Mouse (Mus musculus): Measurements from ENCODE around the gene St6galnac3. TPM values are rescaled to one million over a fixed set of nuclear protein-coding genes. Genes with fewer than 3 reads are reported as not detected.
A peak's percentile ranks its signal among the peaks of the same experiment; 100 is the strongest.

St6galnac3 gene
- polyA plus RNA-seq, 1 experiment from 2014 or later, result 12.2 TPM

GRCm38 (mm10) chr3:153568815-153569214 is 156.2 kb downstream of the St6galnac3 start:
- ATAC-seq, result peak; percentile 93
- ChIA-PET CTCF (interaction anchor here (1.0 to 2.4 kb wide), 7 partner anchors 9 to 785 kb away, joined by 3 to 10 read pairs (median 5); no protein-coding TSS in a partner anchor), POLR2A (interaction anchor here (0.5 to 1.2 kb wide), 3 partner anchors 16 to 338 kb away, joined by 3 read pairs; no protein-coding TSS in a partner anchor)
- no peaks in the 10 kb centered on the region for H3K27me3 ChIP-seq
- in situ Hi-C loops (cut with MboI; ENCODE audit: low pct_unique_long_range_greater_than_20kb), result no loop called here
- DNase-seq (ENCODE audit: low read depth, low spot score), result peak; percentile 89
- TF ChIP-seq CTCF (IDR thresholded peaks at IDR 0.05), result no peak

GRCm38 (mm10) chr3:153567913-153568312 is 157.1 kb downstream of the St6galnac3 start:
- in situ Hi-C loops (cut with MboI; ENCODE audit: low pct_unique_long_range_greater_than_20kb), result no loop called here
- no peaks in the 10 kb centered on the region for H3K27me3 ChIP-seq
- DNase-seq (ENCODE audit: low read depth, low spot score) (no peak), ATAC-seq (no peak)
- ChIA-PET CTCF (interaction anchor here (1.0 to 2.4 kb wide), 8 partner anchors 9 to 784 kb away, joined by 3 to 10 read pairs (median 4); no protein-coding TSS in a partner anchor), POLR2A (interaction anchor here (0.6 to 1.2 kb wide), 2 partner anchors 15 to 328 kb away, joined by 3 read pairs; no protein-coding TSS in a partner anchor)
- TF ChIP-seq CTCF (IDR thresholded peaks at IDR 0.05), result peak; percentile 67

- ChIA-PET CTCF (interaction anchor here (1.4 to 2.4 kb wide), 4 partner anchors 10 to 86 kb away, joined by 3 to 10 read pairs (median 8); no protein-coding TSS in a partner anchor), POLR2A (interaction anchor here (1.2 kb wide), 1 partner anchor 14 kb away, joined by 3 read pairs; no protein-coding TSS in a partner anchor)
- in situ Hi-C loops (cut with MboI; ENCODE audit: low pct_unique_long_range_greater_than_20kb), result no loop called here
- DNase-seq (ENCODE audit: low read depth, low spot score) (peak; percentile 61), ATAC-seq (peak; percentile 28)
- TF ChIP-seq CTCF (IDR thresholded peaks at IDR 0.05), result no peak
- H3K27me3 ChIP-seq, result no peaks in the 10 kb centered on the region
Measured at GRCm38 (mm10) chr3:153567512-153567911, 157.5 kb downstream of the St6galnac3 start.

- POLR2A ChIA-PET, result no interaction called here
- in situ Hi-C loops (cut with MboI; ENCODE audit: low pct_unique_long_range_greater_than_20kb), result no loop called here
- CTCF ChIA-PET, result interaction anchor here (1.7 kb wide), 1 partner anchor 9 kb away, joined by 6 read pairs; no protein-coding TSS in a partner anchor
Measured at GRCm38 (mm10) chr3:153566100-153566499, 158.9 kb downstream of the St6galnac3 start.

GRCm38 (mm10) chr3:153560897-153561296 is 164.1 kb downstream of the St6galnac3 start:
- ATAC-seq (no peak), DNase-seq (ENCODE audit: low read depth, low spot score) (no peak)
- no peaks in the 10 kb centered on the region for H3K27me3 ChIP-seq
- no peak for TF ChIP-seq CTCF (IDR thresholded peaks at IDR 0.05)
- CTCF ChIA-PET, result interaction anchor here (0.8 kb wide), 1 partner anchor 12 kb away, joined by 3 read pairs; no protein-coding TSS in a partner anchor
- POLR2A ChIA-PET, result no interaction called here
- in situ Hi-C loops (cut with MboI; ENCODE audit: low pct_unique_long_range_greater_than_20kb), result no loop called here

More at GRCm38 (mm10) chr3:153566100-153566499, 158.9 kb downstream of the St6galnac3 start:
- DNase-seq (ENCODE audit: low read depth, low spot score) (no peak), ATAC-seq (no peak)
- no peak for TF ChIP-seq CTCF (IDR thresholded peaks at IDR 0.05)
- H3K27me3 ChIP-seq, result no peaks in the 10 kb centered on the region

- no peaks in the 10 kb centered on the region for H3K27me3 ChIP-seq
- POLR2A ChIA-PET, result no interaction called here
- no peak for TF ChIP-seq CTCF (IDR thresholded peaks at IDR 0.05)
- DNase-seq (ENCODE audit: low read depth, low spot score) (no peak), ATAC-seq (no peak)
- CTCF ChIA-PET, result interaction anchor here (0.6 kb wide), 1 partner anchor 17 kb away, joined by 3 read pairs; no protein-coding TSS in a partner anchor
- in situ Hi-C loops (cut with MboI; ENCODE audit: low pct_unique_long_range_greater_than_20kb), result no loop called here
Measured at GRCm38 (mm10) chr3:153559586-153559985, 165.4 kb downstream of the St6galnac3 start.

GRCm38 (mm10) chr3:153556621-153557020 is 168.4 kb downstream of the St6galnac3 start:
- ATAC-seq (no peak), DNase-seq (ENCODE audit: low read depth, low spot score) (no peak)
- in situ Hi-C loops (cut with MboI; ENCODE audit: low pct_unique_long_range_greater_than_20kb), result no loop called here

GRCm38 (mm10) chr3:153553712-153554111 is 171.3 kb downstream of the St6galnac3 start:
- ChIA-PET CTCF (interaction anchor here (1.5 to 1.6 kb wide), 2 partner anchors 10 to 11 kb away, joined by 4 to 6 read pairs; no protein-coding TSS in a partner anchor), POLR2A (interaction anchor here (0.9 kb wide), 1 partner anchor 14 kb away, joined by 3 read pairs; no protein-coding TSS in a partner anchor)
- no peaks in the 10 kb centered on the region for H3K27me3 ChIP-seq
- TF ChIP-seq CTCF (IDR thresholded peaks at IDR 0.05), result no peak
- DNase-seq (ENCODE audit: low read depth, low spot score), result no peak
- no peak for ATAC-seq
- in situ Hi-C loops (cut with MboI; ENCODE audit: low pct_unique_long_range_greater_than_20kb), result no loop called here

More at GRCm38 (mm10) chr3:153556621-153557020, 168.4 kb downstream of the St6galnac3 start:
- ChIA-PET POLR2A (interaction anchor here (0.7 to 1.4 kb wide), 2 partner anchors 20 to 156 kb away, joined by 3 read pairs; no protein-coding TSS in a partner anchor), CTCF (interaction anchor here (1.0 to 1.8 kb wide), 7 partner anchors 9 to 252 kb away, joined by 3 to 6 read pairs (median 3); no protein-coding TSS in a partner anchor)
- TF ChIP-seq CTCF (IDR thresholded peaks at IDR 0.05), result no peak
- no peaks in the 10 kb centered on the region for H3K27me3 ChIP-seq

- no peak for ATAC-seq
- no peak for TF ChIP-seq CTCF (IDR thresholded peaks at IDR 0.05)
- no peak for DNase-seq (ENCODE audit: low read depth, low spot score)
- in situ Hi-C loops (cut with MboI; ENCODE audit: low pct_unique_long_range_greater_than_20kb), result no loop called here
- POLR2A ChIA-PET, result interaction anchor here (0.9 kb wide), 1 partner anchor 15 kb away, joined by 3 read pairs; no protein-coding TSS in a partner anchor
- CTCF ChIA-PET, result interaction anchor here (1.5 to 1.6 kb wide), 2 partner anchors 10 to 11 kb away, joined by 4 to 6 read pairs; no protein-coding TSS in a partner anchor
- H3K27me3 ChIP-seq, result no peaks in the 10 kb centered on the region
Measured at GRCm38 (mm10) chr3:153553226-153553625, 171.7 kb downstream of the St6galnac3 start.

- no peak for ATAC-seq
- in situ Hi-C loops (cut with MboI; ENCODE audit: low pct_unique_long_range_greater_than_20kb), result no loop called here
- POLR2A ChIA-PET, result interaction anchor here (0.5 kb wide), 1 partner anchor 754 kb away, joined by 3 read pairs; no protein-coding TSS in a partner anchor
- CTCF ChIA-PET, result no interaction called here
- no peak for TF ChIP-seq CTCF (IDR thresholded peaks at IDR 0.05)
- H3K27me3 ChIP-seq, result no peaks in the 10 kb centered on the region
- DNase-seq (ENCODE audit: low read depth, low spot score), result no peak
Measured at GRCm38 (mm10) chr3:153546936-153547683, 177.9 kb downstream of the St6galnac3 start.

Measured in Patski (cell line).